Mouse (Mus musculus) activated CD4-positive, CD25-positive, alpha-beta regulatory T cell, adult 4 months (primary cell): Measurements from ENCODE around the gene Pih1d1. TPM values are rescaled to one million over a fixed set of nuclear protein-coding genes. Genes with fewer than 3 reads are reported as not detected.
A peak's percentile ranks its signal among the peaks of the same experiment; 100 is the strongest.

Experiments
- ATAC-seq: one replicate; pipeline ENCODE4 v1.8.0; 2017
- polyA plus RNA-seq, 2 experiments: library from polyadenylated mRNA; unstranded; fragments of 100-300 nt; shearing (Covaris generic); gene quantifications; one replicate each; pipeline ENCODE4 v1.2.1; 2017

The Pih1d1 gene
- polyA plus RNA-seq, 2 experiments from 2014 or later: 44.4 to 53.0 TPM

GRCm38 (mm10) chr7:45195341-45196175, 41.5 kb downstream of the Pih1d1 start:
- no peak for ATAC-seq

GRCm38 (mm10) chr7:45196176-45196535, 42.1 kb downstream of the Pih1d1 start:
- ATAC-seq: no peak

- ATAC-seq: no peak
Measured at GRCm38 (mm10) chr7:45196994-45197393, 42.9 kb downstream of the Pih1d1 start.

GRCm38 (mm10) chr7:45198435-45198834, 44.3 kb downstream of the Pih1d1 start:
- ATAC-seq: no peak

GRCm38 (mm10) chr7:45198961-45199360, 44.9 kb downstream of the Pih1d1 start:
- ATAC-seq: no peak

GRCm38 (mm10) chr7:45202654-45203053, 48.6 kb downstream of the Pih1d1 start:
- ATAC-seq: no peak

- ATAC-seq: peak; percentile 92
Measured at GRCm38 (mm10) chr7:45204380-45205143, 50.5 kb downstream of the Pih1d1 start, which contains the start of gene Ccdc155. TSS of gene Ccdc155 (minus strand) at chr7:45204892.

GRCm38 (mm10) chr7:45208260-45208659, 54.2 kb downstream of the Pih1d1 start:
- ATAC-seq: no peak

Other genes starting within 250 kb of the Pih1d1 start
- gene Ap2a1, start 224.8 kb upstream of the Pih1d1 start, polyA plus RNA-seq: 1 to 10 TPM; 6.8 to 8.0 TPM
- not detected for gene Tsks, start 211.1 kb upstream of the Pih1d1 start, polyA plus RNA-seq
- gene Cpt1c, start 179.5 kb upstream of the Pih1d1 start, polyA plus RNA-seq: under 1 TPM; 0.80 to 0.98 TPM
- gene Prmt1, start 167.7 kb upstream of the Pih1d1 start, polyA plus RNA-seq: 100 to 1,000 TPM in 1 of 2 experiments, 10 to 100 TPM in 1; 38.0 to 103 TPM
- 100 to 1,000 TPM in 1 of 2 experiments, 10 to 100 TPM in 1; 88.9 to 129 TPM for gene Irf3, start 156.7 kb upstream of the Pih1d1 start, polyA plus RNA-seq
- 10 to 100 TPM; 18.4 to 31.8 TPM for gene Bcl2l12, start 155.6 kb upstream of the Pih1d1 start, polyA plus RNA-seq
- gene Scaf1, start 137.9 kb upstream of the Pih1d1 start, polyA plus RNA-seq: 1 to 10 TPM; 8.6 to 8.7 TPM
- 1 to 10 TPM; 4.5 to 6.1 TPM for gene Rras, start 136.3 kb upstream of the Pih1d1 start, polyA plus RNA-seq
- 10 to 100 TPM in 1 of 2 experiments, 1 to 10 TPM in 1; 9.5 to 11.4 TPM for gene Prr12, start 101.4 kb upstream of the Pih1d1 start, polyA plus RNA-seq
- 100 to 1,000 TPM; 143 to 161 TPM for gene Nosip, start 91.9 kb upstream of the Pih1d1 start, polyA plus RNA-seq
- gene Prrg2, start 91.6 kb upstream of the Pih1d1 start, polyA plus RNA-seq: 1 to 10 TPM in 1 of 2 experiments, under 1 TPM in 1; 0.41 to 1.2 TPM
- 1 to 10 TPM; 4.7 to 5.4 TPM for gene Rcn3, start 62.1 kb upstream of the Pih1d1 start, polyA plus RNA-seq
- gene Fcgrt, start 50.5 kb upstream of the Pih1d1 start, polyA plus RNA-seq: 1 to 10 TPM in 1 of 2 experiments, under 1 TPM in 1; 0.78 to 1.1 TPM
- gene Rps11, start 29.9 kb upstream of the Pih1d1 start, polyA plus RNA-seq: 1,000 to 10,000 TPM; 4,562 to 5,652 TPM
- gene Rpl13a, start 25.5 kb upstream of the Pih1d1 start, polyA plus RNA-seq: 1,000 to 10,000 TPM; 7,090 to 8,122 TPM
- not detected for gene Gm45713, start 18.1 kb upstream of the Pih1d1 start, polyA plus RNA-seq
- gene Flt3l, start 17.9 kb upstream of the Pih1d1 start, polyA plus RNA-seq: 100 to 1,000 TPM; 118 to 125 TPM
- gene Aldh16a1, start 281 bp downstream of the Pih1d1 start, polyA plus RNA-seq: 10 to 100 TPM; 21.4 to 27.4 TPM
- gene Slc17a7, start 9.6 kb downstream of the Pih1d1 start, polyA plus RNA-seq: not detected
- gene Gfy, start 25.3 kb downstream of the Pih1d1 start, polyA plus RNA-seq: not detected
- not detected for gene Pth2, start 26.7 kb downstream of the Pih1d1 start, polyA plus RNA-seq
- under 1 TPM; 0.24 to 0.34 TPM for gene Ccdc155, start 50.6 kb downstream of the Pih1d1 start, polyA plus RNA-seq
- 10 to 100 TPM; 20.6 to 24.7 TPM for gene Dkkl1, start 57.8 kb downstream of the Pih1d1 start, polyA plus RNA-seq
- 1 to 10 TPM; 1.5 to 2.8 TPM for gene Tead2, start 61.5 kb downstream of the Pih1d1 start, polyA plus RNA-seq
- gene Cd37, start 84.8 kb downstream of the Pih1d1 start, polyA plus RNA-seq: 100 to 1,000 TPM; 420 to 495 TPM
- gene Slc6a16, start 86.8 kb downstream of the Pih1d1 start, polyA plus RNA-seq: not detected
- not detected for gene Slc6a21, start 123.2 kb downstream of the Pih1d1 start, polyA plus RNA-seq
- gene Trpm4, start 179.5 kb downstream of the Pih1d1 start, polyA plus RNA-seq: 10 to 100 TPM; 21.7 to 27.8 TPM
- not detected for gene Hrc, start 181.0 kb downstream of the Pih1d1 start, polyA plus RNA-seq
- gene Ppfia3, start 212.7 kb downstream of the Pih1d1 start, polyA plus RNA-seq: not detected
- gene Lin7b, start 216.3 kb downstream of the Pih1d1 start, polyA plus RNA-seq: not detected
- 100 to 1,000 TPM in 1 of 2 experiments, 10 to 100 TPM in 1; 68.1 to 108 TPM for gene Snrnp70, start 241.4 kb downstream of the Pih1d1 start, polyA plus RNA-seq